Mouse (Mus musculus) hindbrain, embryonic 13.5 days (tissue): ENCODE measurements around the gene Dlgap4. TPM values are rescaled to one million over a fixed set of nuclear protein-coding genes. Genes with fewer than 3 reads are reported as not detected.

Experiments used
- ATAC-seq: fragments of 200-750 bp; cut with Nextera tagmentation; 2 replicates; pipeline ENCODE4 v1.8.0; 2017; ENCODE audit warnings: moderate TSS enrichment; ENCODE audit not compliant: low FRiP score
- H3K27ac ChIP-seq: fragments of 300-500 bp; sonication (generic); 2 replicates; pipeline ENCODE4 v1.5.1; 2015; ENCODE audit warnings: inconsistent platforms, mild to moderate bottlenecking, moderate library complexity
- H3K27me3 ChIP-seq: fragments of 300-500 bp; sonication (generic); 2 replicates; pipeline ENCODE4 v1.6.1; 2015; ENCODE audit warnings: mild to moderate bottlenecking, inconsistent platforms
- H3K36me3 ChIP-seq: fragments of 300-500 bp; sonication (generic); 2 replicates; pipeline ENCODE4 v1.6.1; 2015; ENCODE audit warnings: mild to moderate bottlenecking, inconsistent platforms
- H3K4me1 ChIP-seq: fragments of 300-500 bp; sonication (generic); replicated peaks from 2 replicates; pipeline ENCODE4 v1.6.1; 2015; ENCODE audit warnings: inconsistent platforms
- H3K4me2 ChIP-seq: fragments of 300-500 bp; sonication (generic); 2 replicates; pipeline ENCODE4 v1.6.1; 2015; ENCODE audit warnings: inconsistent platforms, mild to moderate bottlenecking, moderate library complexity
- H3K4me3 ChIP-seq: fragments of 300-500 bp; sonication (generic); 2 replicates; pipeline ENCODE4 v1.5.1; 2015; ENCODE audit warnings: mild to moderate bottlenecking, inconsistent platforms
- H3K9ac ChIP-seq: fragments of 300-500 bp; sonication (generic); 2 replicates; pipeline ENCODE4 v1.6.1; 2015; ENCODE audit warnings: mild to moderate bottlenecking, inconsistent platforms
- H3K9me3 ChIP-seq: fragments of 300-500 bp; sonication (generic); 2 replicates; pipeline ENCODE4 v1.6.1; 2016; ENCODE audit warnings: inconsistent platforms
- WGBS: fragments of 180-500 bp; shearing (Covaris S2); methylation state at CpG from one replicate; pipeline ENCODE4 v1.1.7; 2015; 5-methylcytosine and 5-hydroxymethylcytosine counted together
- polyA plus RNA-seq: library from polyadenylated mRNA; unstranded; fragments of >200 nt; fragmentation: Nextera tagmentation; extraction: Ambion mirVana; gene quantifications from 2 replicates; pipeline ENCODE4 v1.2.1, GENCODE M21; 2015

Gene Dlgap4
- polyA plus RNA-seq, 1 experiment from 2014 or later, result 232 TPM

DNA sequence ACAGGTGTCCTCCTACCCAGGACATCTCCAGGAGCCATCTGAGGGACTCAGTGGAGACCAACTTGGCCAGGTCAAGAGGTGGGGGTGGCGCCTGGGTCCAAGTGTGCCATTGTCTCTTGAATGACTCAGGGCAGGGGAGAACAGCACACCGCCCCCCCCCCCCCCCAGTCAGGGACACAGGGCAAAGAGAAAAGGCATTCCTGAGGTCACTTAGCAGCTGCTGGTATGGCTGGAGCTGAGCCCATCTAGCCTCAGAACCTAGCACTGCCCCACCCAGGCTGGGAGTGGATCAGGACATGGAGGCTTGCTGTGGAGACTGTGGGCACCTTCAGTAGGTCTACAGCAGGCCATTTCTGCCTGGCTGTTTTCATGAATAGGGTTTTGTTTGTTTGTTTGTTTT is 9.7 kb downstream of the Dlgap4 start:
- H3K27me3 ChIP-seq, result peaks cover 13% of the 10 kb centered on the region
- no peak for ATAC-seq

DNA sequence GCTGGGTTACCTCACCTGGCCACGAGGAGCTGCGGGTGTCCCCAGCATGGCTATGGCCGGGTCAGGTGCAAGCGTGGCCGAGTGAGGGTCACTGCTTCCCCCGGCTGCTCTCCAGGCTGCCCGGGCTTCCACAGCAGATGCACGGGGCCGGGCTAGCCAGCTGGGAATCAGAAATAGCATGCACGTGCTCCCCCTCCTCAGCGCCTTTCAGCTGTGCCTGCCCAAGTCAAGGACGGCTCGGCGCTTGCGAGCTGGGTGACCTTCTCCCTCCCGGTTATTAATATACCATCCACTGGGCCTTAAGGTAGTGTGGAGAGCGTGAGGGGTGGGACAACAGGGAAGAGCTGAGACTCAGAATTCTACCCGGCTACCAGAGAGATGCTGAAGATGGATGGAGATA is 11.8 kb downstream of the Dlgap4 start:
- no peaks in the 10 kb centered on the region for H3K9me3 ChIP-seq
- 80% methylated on average over 18 of the region's 18 CpGs for WGBS

More for the DNA sequence above, 9.7 kb downstream of the Dlgap4 start:
- no peaks in the 10 kb centered on the region for H3K36me3 ChIP-seq
- no peak overlapping the region for H3K4me2 ChIP-seq
- H3K4me1 ChIP-seq, result peaks cover 8% of the 10 kb centered on the region; the same call in 1 of the 2 replicates
- WGBS, result 79% methylated on average over 2 of the region's 2 CpGs
- H3K9me3 ChIP-seq, result no peaks in the 10 kb centered on the region
- H3K4me3 ChIP-seq, result no peak overlapping the region
- H3K27ac ChIP-seq, result no peak overlapping the region
- H3K9ac ChIP-seq, result no peak overlapping the region

DNA sequence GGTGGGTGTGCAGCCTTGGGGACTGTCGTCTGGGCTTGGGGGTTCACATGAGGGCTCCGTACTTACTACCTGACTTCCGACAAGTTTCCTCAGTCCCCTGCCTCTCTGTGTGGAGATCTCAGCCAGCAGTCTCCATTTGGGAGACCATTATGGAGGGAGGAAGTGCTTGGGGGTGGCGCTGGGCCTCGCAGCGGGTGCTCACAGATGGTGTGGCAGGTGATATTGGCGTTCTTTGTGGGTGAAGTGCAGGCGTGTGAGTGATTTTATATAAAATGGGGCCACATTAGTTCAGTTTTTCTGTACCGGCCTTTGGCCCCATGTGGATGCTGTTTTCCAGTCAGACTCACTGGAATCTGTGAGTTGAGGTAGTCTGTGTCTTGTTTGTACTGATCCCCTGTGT is 12.6 kb downstream of the Dlgap4 start:
- Histone ChIP-seq H3K27ac (no peak overlapping the region), H3K4me2 (no peak overlapping the region), H3K27me3 (no peaks in the 10 kb centered on the region), H3K36me3 (no peaks in the 10 kb centered on the region), H3K4me3 (no peak overlapping the region), H3K9me3 (no peaks in the 10 kb centered on the region), H3K9ac (no peak overlapping the region), H3K4me1 (peaks cover 6% of the 10 kb centered on the region; the same call in 1 of the 2 replicates)
- WGBS, result 90% methylated on average over 9 of the region's 9 CpGs
- ATAC-seq, result no peak

More for the DNA sequence above, 11.8 kb downstream of the Dlgap4 start:
- Histone ChIP-seq H3K27ac (no peak overlapping the region), H3K4me2 (no peak overlapping the region), H3K9ac (no peak overlapping the region), H3K27me3 (no peaks in the 10 kb centered on the region), H3K4me3 (no peak overlapping the region), H3K4me1 (peaks cover 6% of the 10 kb centered on the region; the same call in 1 of the 2 replicates), H3K36me3 (no peaks in the 10 kb centered on the region)
- ATAC-seq, result no peak

- Histone ChIP-seq H3K36me3 (no peaks in the 10 kb centered on the region), H3K4me3 (no peak overlapping the region), H3K9ac (no peak overlapping the region), H3K9me3 (no peaks in the 10 kb centered on the region), H3K27ac (no peak overlapping the region), H3K27me3 (no peaks in the 10 kb centered on the region), H3K4me2 (no peak overlapping the region), H3K4me1 (peaks cover 2% of the 10 kb centered on the region; the same call in 1 of the 2 replicates)
- no peak for ATAC-seq
- 90% methylated on average over 8 of the region's 8 CpGs for WGBS
Observed at GRCm38 (mm10) chr2:156626544-156626943, 13.0 kb downstream of the Dlgap4 start.

DNA sequence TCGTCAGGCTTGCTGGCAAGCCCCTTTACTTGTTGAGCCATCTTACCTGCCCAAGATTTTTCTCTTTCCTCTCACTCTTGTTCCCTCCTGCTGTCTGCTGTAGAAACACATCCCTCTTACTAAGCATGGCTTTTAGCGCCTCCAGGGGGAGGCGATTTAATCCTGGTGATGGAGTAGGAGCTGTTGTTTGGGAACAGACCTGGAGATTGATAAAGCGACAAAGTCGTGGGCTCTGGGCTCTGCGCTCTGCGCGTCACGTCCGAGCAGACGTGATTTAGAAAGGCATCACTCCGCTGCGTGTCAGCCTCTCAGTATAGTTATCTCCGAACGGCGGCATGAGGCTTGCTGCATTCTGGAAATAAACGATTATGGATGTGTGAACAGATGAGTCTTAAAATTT is 14.4 kb downstream of the Dlgap4 start:
- H3K9ac ChIP-seq, result no peak overlapping the region
- no peaks in the 10 kb centered on the region for H3K4me1 ChIP-seq
- no peaks in the 10 kb centered on the region for H3K36me3 ChIP-seq
- H3K4me2 ChIP-seq, result no peak overlapping the region
- no peak for ATAC-seq
- 80% methylated on average over 17 of the region's 17 CpGs for WGBS
- H3K9me3 ChIP-seq, result no peaks in the 10 kb centered on the region
- H3K27ac ChIP-seq, result no peak overlapping the region
- H3K4me3 ChIP-seq, result no peak overlapping the region
- H3K27me3 ChIP-seq, result no peaks in the 10 kb centered on the region

- Histone ChIP-seq H3K4me1 (no peaks in the 10 kb centered on the region), H3K9me3 (no peaks in the 10 kb centered on the region), H3K4me2 (no peak overlapping the region), H3K36me3 (no peaks in the 10 kb centered on the region), H3K9ac (no peak overlapping the region), H3K27ac (no peak overlapping the region), H3K27me3 (no peaks in the 10 kb centered on the region), H3K4me3 (no peak overlapping the region)
- ATAC-seq, result no peak
- 80% methylated on average over 1 of the region's 1 CpGs for WGBS
Observed at GRCm38 (mm10) chr2:156630288-156630687, 16.8 kb downstream of the Dlgap4 start.

- Histone ChIP-seq H3K4me2 (no peak overlapping the region), H3K9ac (no peak overlapping the region), H3K9me3 (no peaks in the 10 kb centered on the region), H3K27ac (no peak overlapping the region), H3K27me3 (no peaks in the 10 kb centered on the region), H3K36me3 (no peaks in the 10 kb centered on the region), H3K4me3 (no peak overlapping the region), H3K4me1 (no peaks in the 10 kb centered on the region)
- 83% methylated on average over 9 of the region's 9 CpGs for WGBS
- ATAC-seq, result no peak
Observed at GRCm38 (mm10) chr2:156632721-156633120, 19.2 kb downstream of the Dlgap4 start.

DNA sequence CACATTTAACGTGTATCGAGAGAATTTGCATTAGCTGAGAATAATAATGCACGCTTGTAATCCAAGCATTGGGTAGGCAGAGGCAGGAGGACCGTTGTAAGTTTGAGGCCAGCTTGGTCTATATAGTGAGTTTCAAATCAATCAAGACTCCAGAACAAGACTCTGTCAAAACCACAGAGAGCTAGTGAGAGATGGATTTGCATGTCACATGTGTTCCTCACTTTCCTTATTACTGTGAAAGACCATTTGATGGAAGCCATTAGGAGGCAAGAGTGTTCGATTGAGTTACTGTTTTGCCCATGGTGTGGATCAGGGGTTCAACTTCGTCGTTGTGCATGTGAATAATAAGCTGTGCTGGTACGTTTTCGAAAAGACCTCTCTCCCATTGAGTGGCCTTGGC is 21.6 kb downstream of the Dlgap4 start:
- no peak overlapping the region for H3K4me3 ChIP-seq
- ATAC-seq, result no peak
- WGBS, result 82% methylated on average over 9 of the region's 9 CpGs

GRCm38 (mm10) chr2:156641141-156641540 is 27.6 kb downstream of the Dlgap4 start:
- WGBS, result 50% methylated on average over 2 of the region's 2 CpGs

More for the DNA sequence above, 21.6 kb downstream of the Dlgap4 start:
- H3K36me3 ChIP-seq, result no peaks in the 10 kb centered on the region
- no peaks in the 10 kb centered on the region for H3K4me1 ChIP-seq
- H3K27me3 ChIP-seq, result no peaks in the 10 kb centered on the region
- H3K4me2 ChIP-seq, result no peak overlapping the region
- H3K9me3 ChIP-seq, result no peaks in the 10 kb centered on the region
- H3K27ac ChIP-seq, result no peak overlapping the region
- H3K9ac ChIP-seq, result no peak overlapping the region

GRCm38 (mm10) chr2:156642931-156643330 is 29.4 kb downstream of the Dlgap4 start:
- no peaks in the 10 kb centered on the region for H3K36me3 ChIP-seq

More at GRCm38 (mm10) chr2:156641141-156641540, 27.6 kb downstream of the Dlgap4 start:
- ATAC-seq, result no peak
- Histone ChIP-seq H3K9me3 (no peaks in the 10 kb centered on the region), H3K4me1 (peaks cover 15% of the 10 kb centered on the region), H3K27ac (no peak overlapping the region), H3K4me2 (no peak overlapping the region), H3K4me3 (no peak overlapping the region), H3K27me3 (no peaks in the 10 kb centered on the region), H3K36me3 (no peaks in the 10 kb centered on the region), H3K9ac (no peak overlapping the region)

DNA sequence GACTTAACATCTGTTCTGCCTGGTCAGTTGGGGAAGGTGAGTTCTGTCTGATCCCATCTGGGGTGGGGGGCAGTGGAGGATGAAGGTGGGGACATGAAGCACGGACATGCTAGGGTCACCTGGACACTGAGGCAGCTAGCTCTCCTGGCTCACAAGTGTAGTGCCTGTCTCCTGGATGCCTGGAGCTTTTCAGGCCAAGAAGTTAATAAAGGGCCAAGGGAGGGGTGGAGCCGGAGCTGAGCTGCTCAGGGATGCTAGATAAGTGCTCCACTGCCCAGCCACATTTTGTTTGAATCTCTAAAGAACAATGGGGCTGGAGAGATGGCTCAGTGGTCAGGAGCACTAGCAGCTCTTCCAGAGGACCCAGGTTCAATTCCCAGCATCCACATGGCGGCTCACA is 29.9 kb downstream of the Dlgap4 start:
- peaks cover 20% of the 10 kb centered on the region for H3K4me1 ChIP-seq
- H3K9me3 ChIP-seq, result no peaks in the 10 kb centered on the region
- WGBS, result 40% methylated on average over 3 of the region's 3 CpGs
- H3K27ac ChIP-seq, result no peak overlapping the region
- H3K27me3 ChIP-seq, result no peaks in the 10 kb centered on the region
- H3K4me2 ChIP-seq, result no peak overlapping the region
- no peak overlapping the region for H3K9ac ChIP-seq
- no peaks in the 10 kb centered on the region for H3K36me3 ChIP-seq
- H3K4me3 ChIP-seq, result no peak overlapping the region
- no peak for ATAC-seq

More at GRCm38 (mm10) chr2:156642931-156643330, 29.4 kb downstream of the Dlgap4 start:
- no peak for ATAC-seq
- Histone ChIP-seq H3K9ac (no peak overlapping the region), H3K4me1 (peaks cover 20% of the 10 kb centered on the region), H3K27ac (no peak overlapping the region), H3K9me3 (no peaks in the 10 kb centered on the region), H3K4me3 (no peak overlapping the region), H3K27me3 (no peaks in the 10 kb centered on the region), H3K4me2 (no peak overlapping the region)
- 31% methylated on average over 4 of the region's 4 CpGs for WGBS

DNA sequence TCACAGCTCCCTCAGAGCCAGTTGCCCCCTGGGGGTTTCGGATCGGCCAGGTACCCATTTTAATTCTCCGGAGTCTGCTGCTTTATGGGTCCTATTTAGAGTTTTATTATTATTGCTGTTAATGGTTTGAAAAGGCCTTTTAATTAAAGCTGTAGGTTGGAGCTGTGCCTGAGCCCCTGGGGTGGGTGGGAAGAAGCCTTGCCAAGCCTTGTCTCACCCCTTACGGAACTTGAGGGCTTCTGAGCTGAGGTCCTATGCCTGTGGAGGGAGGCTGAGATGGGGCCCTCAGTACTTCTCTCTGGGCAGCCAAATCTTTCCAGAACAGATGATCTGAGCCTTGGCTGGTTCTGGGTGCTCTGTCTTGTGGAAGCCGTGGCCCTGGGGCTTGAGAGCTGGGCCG is 31.6 kb downstream of the Dlgap4 start:
- no peak overlapping the region for H3K9ac ChIP-seq
- no peak for ATAC-seq
- WGBS, result 64% methylated on average over 6 of the region's 6 CpGs
- peaks cover 21% of the 10 kb centered on the region for H3K4me1 ChIP-seq
- no peak overlapping the region for H3K4me3 ChIP-seq
- no peaks in the 10 kb centered on the region for H3K36me3 ChIP-seq
- no peak overlapping the region for H3K4me2 ChIP-seq
- H3K27me3 ChIP-seq, result 0 out of 2 replicates have a peak, but pooled peaks cover 3% of the 10 kb centered on the region
- no peaks in the 10 kb centered on the region for H3K9me3 ChIP-seq
- no peak overlapping the region for H3K27ac ChIP-seq

DNA sequence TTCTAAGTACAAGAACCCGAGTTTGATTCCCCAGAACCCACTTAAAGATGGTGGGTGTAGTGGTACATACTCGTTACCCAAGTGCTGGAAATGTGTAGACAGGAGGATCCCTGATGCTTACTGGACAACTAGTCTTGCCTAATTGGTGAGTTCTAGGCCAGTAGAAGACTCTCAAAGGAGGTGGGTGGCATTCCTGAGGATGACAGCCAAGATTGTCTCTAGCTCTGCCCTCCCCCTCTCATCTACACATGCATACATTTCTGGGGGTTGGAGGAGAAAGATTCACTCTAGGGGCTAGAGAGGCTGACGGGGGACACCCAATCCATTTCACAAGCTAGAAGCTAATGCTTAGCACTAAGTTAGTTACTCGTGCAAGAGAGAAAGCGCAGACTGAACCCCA is 33.4 kb downstream of the Dlgap4 start:
- H3K27me3 ChIP-seq, result peaks cover 9% of the 10 kb centered on the region; the same call in 1 of the 2 replicates
- H3K27ac ChIP-seq, result no peak overlapping the region
- peaks cover 36% of the 10 kb centered on the region for H3K4me1 ChIP-seq
- H3K9me3 ChIP-seq, result no peaks in the 10 kb centered on the region
- no peak overlapping the region for H3K4me2 ChIP-seq
- H3K36me3 ChIP-seq, result no peaks in the 10 kb centered on the region
- 82% methylated on average over 5 of the region's 5 CpGs for WGBS
- no peak overlapping the region for H3K4me3 ChIP-seq
- no peak overlapping the region for H3K9ac ChIP-seq
- no peak for ATAC-seq
